Mouse (Mus musculus) MEL (cell line): ENCODE measurements around the gene Pten.

Experiments
- CTCF ChIP-seq, 3 experiments: IDR thresholded peaks in 2 of 3; conservative IDR thresholded peaks in 1 of 3; 2 replicates each; pipeline ENCODE4 v1.5.1; 2011 to 2012; ENCODE audit warnings: low read length in 3 of 3, low read depth in 2 of 3, mild to moderate bottlenecking in 2 of 3, improper control_type of control experiment in 1 of 3, inconsistent platforms in 1 of 3, mixed read lengths in 1 of 3, moderate library complexity in 1 of 3; ENCODE audit not compliant: control insufficient read depth in 1 of 3, insufficient read depth in 1 of 3, poor library complexity in 1 of 3, severe bottlenecking in 1 of 3
- GATA1 ChIP-seq: IDR thresholded peaks from 2 replicates; pipeline ENCODE4 v1.6.1; 2011; ENCODE audit warnings: low read depth, low read length, improper control_type of control experiment
- MAX ChIP-seq: IDR thresholded peaks from 2 replicates; pipeline ENCODE4 v1.6.1; 2011; ENCODE audit warnings: low read length, improper control_type of control experiment
- POLR2A ChIP-seq, 2 experiments: IDR thresholded peaks; 2 replicates each; pipeline ENCODE4 v1.6.1; 2011 to 2012; ENCODE audit warnings: low read length in 2 of 2, mild to moderate bottlenecking in 2 of 2, control low read depth in 1 of 2, improper control_type of control experiment in 1 of 2, low read depth in 1 of 2, moderate library complexity in 1 of 2; ENCODE audit not compliant: control insufficient read depth in 1 of 2, insufficient read depth in 1 of 2, poor library complexity in 1 of 2
- POLR2AphosphoS2 ChIP-seq: IDR thresholded peaks from 2 replicates; pipeline ENCODE4 v1.6.1; 2011; ENCODE audit warnings: low read length, improper control_type of control experiment
- TBP ChIP-seq: IDR thresholded peaks from 2 replicates; pipeline ENCODE4 v1.8.0; 2011; ENCODE audit warnings: low read depth, low read length, improper control_type of control experiment
- USF2 ChIP-seq, 2 experiments: IDR thresholded peaks; 2 replicates each; pipeline ENCODE4 v1.6.1; 2011 to 2012; ENCODE audit warnings: improper control_type of control experiment in 2 of 2, low read length in 2 of 2, borderline replicate concordance in 1 of 2, inconsistent platforms in 1 of 2, low read depth in 1 of 2, mild to moderate bottlenecking in 1 of 2; ENCODE audit not compliant: insufficient read depth in 1 of 2
- ZC3H11A ChIP-seq: IDR thresholded peaks from 2 replicates; pipeline ENCODE4 v1.6.1; 2012; ENCODE audit warnings: low read depth, mild to moderate bottlenecking, inconsistent platforms, low read length, improper control_type of control experiment
- ZKSCAN1 ChIP-seq: IDR thresholded peaks from 2 replicates; pipeline ENCODE4 v1.6.1; 2012; ENCODE audit warnings: low read depth, mild to moderate bottlenecking, inconsistent platforms, low read length, improper control_type of control experiment, moderate library complexity
- ZMIZ1 ChIP-seq: IDR thresholded peaks from 2 replicates; pipeline ENCODE4 v1.6.1; 2012; ENCODE audit warnings: low read depth, mild to moderate bottlenecking, inconsistent platforms, low read length, improper control_type of control experiment, moderate library complexity
- ZNF384 ChIP-seq: IDR thresholded peaks from 2 replicates; pipeline ENCODE4 v1.6.1; 2012; ENCODE audit warnings: low read depth, mild to moderate bottlenecking, inconsistent platforms, low read length, improper control_type of control experiment

DNA sequence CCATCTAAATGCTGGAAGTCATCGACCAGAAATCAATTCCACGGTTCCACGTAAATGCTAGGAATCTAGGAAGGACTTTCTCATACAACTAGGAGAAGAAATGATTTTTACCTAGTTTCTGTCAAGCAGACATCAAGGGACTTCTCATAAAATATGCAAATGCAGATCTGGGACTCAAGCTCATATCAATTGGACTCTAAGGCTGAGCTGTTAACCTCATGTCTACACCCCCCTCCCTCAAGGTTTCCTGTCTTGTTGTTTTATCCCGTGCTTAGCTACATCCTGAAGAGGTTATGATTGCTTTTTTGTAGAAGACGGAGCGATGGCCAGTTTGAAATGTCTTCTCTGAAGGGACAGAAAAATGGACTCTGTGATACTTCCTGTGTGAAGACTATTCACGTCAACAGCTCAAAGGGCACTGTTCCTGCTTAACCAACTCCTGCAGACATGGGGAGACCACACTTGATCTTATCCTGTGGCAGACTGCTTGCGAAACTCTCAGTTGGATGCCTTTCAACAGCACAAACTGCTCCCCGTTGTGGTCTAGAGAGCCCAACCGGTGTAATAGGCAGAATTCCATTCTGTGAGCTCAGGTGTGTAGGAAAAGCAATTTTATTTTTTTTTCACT, 111.9 kb downstream of the Pten start:
- no peak for TF ChIP-seq ZMIZ1
- TF ChIP-seq CTCF (IDR thresholded peaks at IDR 0.05 in 2 of 3, conservative IDR thresholded peaks at IDR 0.05 in 1 of 3; ENCODE audit: control insufficient read depth in 1 of 3, insufficient read depth in 1 of 3, low read depth in 2 of 3, low read length in 3 of 3, poor library complexity in 1 of 3, severe bottlenecking in 1 of 3): no peak
- no peak for TF ChIP-seq POLR2A (IDR thresholded peaks at IDR 0.05; ENCODE audit: control insufficient read depth in 1 of 2, insufficient read depth in 1 of 2, low read depth in 1 of 2, low read length in 2 of 2, poor library complexity in 1 of 2)
- TF ChIP-seq GATA1: 0 out of 2 replicates have a peak, but pooled peaks have one; percentile 33
- no peak for TF ChIP-seq TBP
- TF ChIP-seq POLR2AphosphoS2: no peak
- no peak for TF ChIP-seq ZNF384
- TF ChIP-seq USF2 (IDR thresholded peaks at IDR 0.05; ENCODE audit: borderline replicate concordance in 1 of 2, insufficient read depth in 1 of 2, low read depth in 1 of 2, low read length in 2 of 2): no peak
- TF ChIP-seq ZC3H11A: no peak
- TF ChIP-seq MAX: no peak
- no peak for TF ChIP-seq ZKSCAN1
